Mouse (Mus musculus) forebrain, embryonic 13.5 days (tissue): ENCODE data around the gene Ppp1r12b. TPM values are rescaled to one million over a fixed set of nuclear protein-coding genes. Genes with fewer than 3 reads are reported as not detected.
"Not testable (repeated sequence)": the region's sequence is repeated elsewhere in the genome, so short reads cannot be mapped to it uniquely, and the experiment has no call there.

Experiments
- ATAC-seq: fragments of 200-750 bp; cut with Nextera tagmentation; 2 replicates; pipeline ENCODE4 v1.8.0; 2017
- H3K27ac ChIP-seq: fragments of 300-500 bp; sonication (generic); 2 replicates; pipeline ENCODE4 v1.5.1; 2015; ENCODE audit warnings: inconsistent platforms, mild to moderate bottlenecking, moderate library complexity
- H3K27me3 ChIP-seq: fragments of 300-500 bp; sonication (generic); 2 replicates; pipeline ENCODE4 v1.6.1; 2015; ENCODE audit warnings: mild to moderate bottlenecking, inconsistent platforms
- H3K36me3 ChIP-seq: fragments of 300-500 bp; sonication (generic); 2 replicates; pipeline ENCODE4 v1.6.1; 2015; ENCODE audit warnings: mild to moderate bottlenecking, inconsistent platforms; ENCODE audit not compliant: poor library complexity, severe bottlenecking
- H3K4me1 ChIP-seq: fragments of 300-500 bp; sonication (generic); 2 replicates; pipeline ENCODE4 v1.6.1; 2015; ENCODE audit warnings: inconsistent platforms
- H3K4me2 ChIP-seq: fragments of 300-500 bp; sonication (generic); 2 replicates; pipeline ENCODE4 v1.6.1; 2015; ENCODE audit warnings: inconsistent platforms, mild to moderate bottlenecking, moderate library complexity
- H3K4me3 ChIP-seq: fragments of 300-500 bp; sonication (generic); 2 replicates; pipeline ENCODE4 v1.5.1; 2015; ENCODE audit warnings: mild to moderate bottlenecking, inconsistent platforms
- H3K9ac ChIP-seq: fragments of 300-500 bp; sonication (generic); 2 replicates; pipeline ENCODE4 v1.6.1; 2015; ENCODE audit warnings: mild to moderate bottlenecking, inconsistent platforms
- H3K9me3 ChIP-seq: fragments of 300-500 bp; sonication (generic); replicated peaks from 2 replicates; pipeline ENCODE4 v1.6.1; 2016; ENCODE audit warnings: inconsistent platforms
- WGBS: fragments of 180-500 bp; shearing (Covaris S2); methylation state at CpG from one replicate; pipeline ENCODE4 v1.1.7; 2015; 5-methylcytosine and 5-hydroxymethylcytosine counted together
- polyA plus RNA-seq: library from polyadenylated mRNA; unstranded; fragments of >200 nt; fragmentation: Nextera tagmentation; extraction: Ambion mirVana; gene quantifications from 2 replicates; pipeline ENCODE4 v1.2.1, GENCODE M21; 2015

The Ppp1r12b gene
- polyA plus RNA-seq, 1 experiment from 2014 or later = 11.2 TPM

DNA sequence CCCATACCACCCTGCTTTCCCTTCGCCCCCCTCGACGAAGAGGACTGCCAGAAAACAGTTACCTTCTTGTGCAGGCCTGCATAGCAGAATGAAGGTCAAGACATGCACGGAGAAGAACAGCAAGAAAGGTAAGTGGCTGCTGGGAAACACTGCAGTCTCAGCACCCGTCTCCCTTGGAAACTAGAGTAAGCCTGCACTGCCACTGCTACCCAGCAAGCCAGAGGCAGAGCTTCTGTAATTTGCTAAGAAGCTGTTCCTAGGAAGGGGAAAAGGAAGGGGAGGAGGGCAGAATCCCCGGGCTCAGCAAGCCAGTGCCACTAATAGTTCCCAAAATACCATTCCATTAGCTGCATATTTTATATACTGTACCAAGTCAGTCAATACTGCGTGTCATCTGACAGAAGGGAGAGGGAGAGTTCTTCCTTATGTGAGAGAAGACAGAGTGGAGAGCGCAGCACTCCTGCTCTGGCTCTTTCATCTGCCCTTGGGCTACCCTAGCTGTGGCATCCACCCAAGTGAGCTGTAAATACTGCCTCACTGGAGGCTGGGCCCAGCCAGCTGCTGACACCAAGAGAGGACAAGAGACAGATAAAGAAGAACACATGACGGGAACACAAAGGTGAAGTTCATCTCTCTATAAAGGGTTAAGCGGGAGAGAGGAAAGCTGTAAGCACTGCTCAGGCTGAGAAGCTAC, 109.3 kb downstream of the Ppp1r12b start:
- H3K9me3 ChIP-seq = no peaks in the 10 kb centered on the region
- H3K27ac ChIP-seq = no peak overlapping the region
- H3K4me1 ChIP-seq = no peaks in the 10 kb centered on the region
- no peak overlapping the region for H3K4me2 ChIP-seq
- 81% methylated on average over 10 of the region's 10 CpGs for WGBS
- no peaks in the 10 kb centered on the region for H3K27me3 ChIP-seq
- 0 out of 2 replicates have a peak, but pooled peaks cover 4% of the 10 kb centered on the region for H3K36me3 ChIP-seq
- no peak overlapping the region for H3K4me3 ChIP-seq
- H3K9ac ChIP-seq = no peak overlapping the region
- no peak for ATAC-seq

DNA sequence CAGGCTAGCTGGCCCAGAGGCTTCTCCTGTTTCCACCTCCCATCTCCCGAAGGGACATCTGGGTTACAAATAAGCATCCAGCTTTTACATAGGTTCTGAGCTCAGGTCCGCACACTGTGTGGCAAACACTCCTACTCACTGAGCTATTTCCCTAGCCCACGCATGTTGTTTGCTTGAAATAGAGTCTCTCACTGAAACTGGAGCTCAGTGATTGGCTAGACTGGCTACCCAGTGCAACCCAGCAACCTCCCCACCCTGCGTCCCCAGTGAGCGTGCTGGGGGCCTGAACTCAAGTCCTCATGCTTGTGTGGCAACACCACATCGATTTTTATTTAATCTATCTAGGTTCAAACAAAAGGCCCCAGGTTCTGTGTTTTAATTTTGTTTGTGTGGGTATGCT, 112.4 kb downstream of the Ppp1r12b start:
- Histone ChIP-seq H3K36me3 (peaks cover 5% of the 10 kb centered on the region; the same call in 1 of the 2 replicates), H3K4me2 (no peak overlapping the region), H3K27me3 (no peaks in the 10 kb centered on the region), H3K9me3 (no peaks in the 10 kb centered on the region), H3K27ac (no peak overlapping the region), H3K9ac (no peak overlapping the region), H3K4me3 (no peak overlapping the region), H3K4me1 (no peaks in the 10 kb centered on the region)
- 97% methylated on average over 6 of the region's 6 CpGs for WGBS
- no peak for ATAC-seq

DNA sequence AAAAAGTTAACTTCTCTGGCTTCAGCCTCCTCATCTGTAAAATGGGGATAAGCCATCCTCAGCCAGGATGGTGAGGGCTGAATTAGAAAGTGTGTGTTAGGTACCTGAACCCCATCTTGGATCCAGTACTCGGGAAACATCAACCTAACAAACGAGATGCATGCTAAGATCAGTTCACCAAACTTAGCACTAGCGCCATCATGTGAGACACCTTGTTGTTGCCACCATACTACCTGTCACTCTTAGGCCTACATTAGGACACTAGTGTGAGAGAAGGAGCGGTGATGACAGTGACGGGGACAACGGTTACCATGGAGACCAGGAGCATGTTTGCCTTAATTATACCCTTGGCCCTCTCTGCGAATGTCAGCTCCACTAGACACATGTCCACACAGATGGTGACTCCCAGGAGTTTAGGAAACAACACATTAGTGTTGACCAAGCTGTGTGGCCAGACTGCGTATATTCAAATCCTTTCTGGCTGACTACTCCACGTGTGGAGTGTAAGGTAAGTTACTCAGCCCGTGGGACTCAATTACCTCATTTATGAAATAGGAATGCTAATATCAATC, 118.7 kb downstream of the Ppp1r12b start:
- H3K27me3 ChIP-seq = no peaks in the 10 kb centered on the region
- no peak overlapping the region for H3K9ac ChIP-seq
- H3K27ac ChIP-seq = no peak overlapping the region
- H3K4me3 ChIP-seq = no peak overlapping the region
- WGBS = 65% methylated on average over 10 of the region's 10 CpGs
- H3K4me2 ChIP-seq = no peak overlapping the region
- H3K9me3 ChIP-seq = no peaks in the 10 kb centered on the region
- ATAC-seq = no peak
- peaks cover 47% of the 10 kb centered on the region for H3K36me3 ChIP-seq
- H3K4me1 ChIP-seq = peaks cover 3% of the 10 kb centered on the region; the same call in 1 of the 2 replicates

DNA sequence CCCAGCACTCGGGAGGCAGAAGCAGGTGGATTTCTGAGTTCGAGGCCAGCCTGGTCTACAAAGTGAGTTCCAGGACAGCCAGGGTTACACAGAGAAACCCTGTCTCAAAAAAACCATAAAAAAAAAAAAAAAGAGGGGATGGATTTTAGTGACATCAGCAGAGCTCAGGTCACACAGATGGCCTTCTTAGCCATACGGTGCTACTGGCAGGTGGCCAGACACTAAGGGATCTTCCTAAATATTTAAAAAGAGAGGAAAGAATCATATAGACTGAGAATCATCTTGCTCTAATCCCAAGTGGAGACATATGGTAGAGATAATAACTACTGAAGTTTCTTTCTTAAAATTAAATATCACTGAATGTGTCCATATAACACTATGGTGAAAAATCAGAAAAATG, 124.9 kb downstream of the Ppp1r12b start:
- ATAC-seq, H3K9me3 ChIP-seq, H3K27me3 ChIP-seq, H3K27ac ChIP-seq, H3K9ac ChIP-seq, H3K4me3 ChIP-seq, H3K4me1 ChIP-seq, H3K4me2 ChIP-seq: not testable (repeated sequence)
- H3K36me3 ChIP-seq = peaks cover 30% of the 10 kb centered on the region
- 82% methylated on average over 3 of the region's 3 CpGs for WGBS

DNA sequence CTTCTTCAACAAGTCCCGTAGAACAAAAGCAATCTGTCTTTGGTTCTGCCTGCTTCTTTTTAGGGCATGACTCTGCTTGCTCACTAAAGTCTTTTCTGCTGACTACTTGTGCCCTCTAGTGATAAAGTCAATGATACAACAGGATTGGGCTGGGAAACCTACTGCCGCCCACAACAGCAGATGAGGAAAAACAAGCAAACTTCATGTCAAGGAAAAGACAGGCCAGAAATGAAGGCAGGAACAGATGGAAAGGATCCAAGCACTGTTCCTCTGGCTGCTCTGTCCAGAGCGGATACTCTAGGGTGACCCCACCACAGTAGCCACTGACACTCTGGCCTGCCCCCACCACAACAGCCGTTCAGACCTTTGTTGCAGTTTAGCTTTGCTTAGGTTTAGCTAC, 126.1 kb downstream of the Ppp1r12b start:
- no peak overlapping the region for H3K4me2 ChIP-seq
- WGBS = 71% methylated on average over 4 of the region's 4 CpGs
- no peaks in the 10 kb centered on the region for H3K9me3 ChIP-seq
- H3K27me3 ChIP-seq = no peaks in the 10 kb centered on the region
- H3K36me3 ChIP-seq = peaks cover 18% of the 10 kb centered on the region
- no peaks in the 10 kb centered on the region for H3K4me1 ChIP-seq
- no peak overlapping the region for H3K27ac ChIP-seq
- ATAC-seq = no peak
- no peak overlapping the region for H3K4me3 ChIP-seq
- no peak overlapping the region for H3K9ac ChIP-seq

DNA sequence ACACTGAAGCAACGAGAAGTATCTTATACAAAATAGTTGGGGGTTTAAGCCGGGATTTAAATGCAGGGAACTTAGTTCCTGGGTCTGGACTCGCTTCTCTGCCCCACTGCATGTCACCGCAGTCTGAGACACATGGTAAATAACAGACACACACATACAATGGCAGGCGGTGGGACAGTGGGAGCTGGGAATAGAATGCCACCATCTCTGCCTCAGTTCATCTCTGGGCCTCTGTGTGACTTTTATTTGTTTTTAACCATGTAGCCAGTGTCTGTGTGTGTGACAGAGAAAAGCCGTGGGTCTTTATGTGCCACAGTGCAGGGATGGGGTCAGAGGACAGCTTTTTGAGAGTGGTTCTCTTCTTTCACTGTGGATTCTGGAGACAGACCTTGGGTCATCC, 130.8 kb downstream of the Ppp1r12b start:
- Histone ChIP-seq H3K9me3 (no peaks in the 10 kb centered on the region), H3K4me2 (no peak overlapping the region), H3K27me3 (no peaks in the 10 kb centered on the region), H3K27ac (no peak overlapping the region), H3K4me1 (no peaks in the 10 kb centered on the region), H3K9ac (no peak overlapping the region), H3K36me3 (0 out of 2 replicates have a peak, but pooled peaks cover 4% of the 10 kb centered on the region), H3K4me3 (no peak overlapping the region)
- no peak for ATAC-seq
- 76% methylated on average over 6 of the region's 6 CpGs for WGBS

DNA sequence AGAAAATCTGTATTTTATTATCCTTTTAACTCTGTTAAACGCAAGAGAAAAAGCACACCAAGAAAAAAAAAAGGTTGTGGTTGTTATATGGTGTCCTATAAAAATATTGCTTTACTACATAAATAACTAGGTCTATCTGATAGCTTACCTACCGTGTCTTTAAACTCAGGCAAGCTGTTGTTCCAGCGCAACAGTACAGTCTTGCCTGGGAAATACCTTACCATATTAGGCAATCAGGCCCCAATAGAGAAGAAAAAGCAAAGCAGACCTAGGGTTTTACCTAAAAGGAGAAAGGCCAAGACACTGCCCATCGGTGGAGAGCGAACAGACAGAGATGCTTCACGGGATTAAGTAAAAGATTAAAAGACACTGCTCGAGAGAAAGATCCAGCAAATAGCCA, 131.9 kb downstream of the Ppp1r12b start:
- no peak overlapping the region for H3K9ac ChIP-seq
- H3K27ac ChIP-seq = no peak overlapping the region
- H3K27me3 ChIP-seq = no peaks in the 10 kb centered on the region
- H3K9me3 ChIP-seq = no peaks in the 10 kb centered on the region
- 52% methylated on average over 7 of the region's 7 CpGs for WGBS
- H3K36me3 ChIP-seq = 0 out of 2 replicates have a peak, but pooled peaks cover 4% of the 10 kb centered on the region
- no peak for ATAC-seq
- H3K4me1 ChIP-seq = no peaks in the 10 kb centered on the region
- no peak overlapping the region for H3K4me2 ChIP-seq
- no peak overlapping the region for H3K4me3 ChIP-seq

DNA sequence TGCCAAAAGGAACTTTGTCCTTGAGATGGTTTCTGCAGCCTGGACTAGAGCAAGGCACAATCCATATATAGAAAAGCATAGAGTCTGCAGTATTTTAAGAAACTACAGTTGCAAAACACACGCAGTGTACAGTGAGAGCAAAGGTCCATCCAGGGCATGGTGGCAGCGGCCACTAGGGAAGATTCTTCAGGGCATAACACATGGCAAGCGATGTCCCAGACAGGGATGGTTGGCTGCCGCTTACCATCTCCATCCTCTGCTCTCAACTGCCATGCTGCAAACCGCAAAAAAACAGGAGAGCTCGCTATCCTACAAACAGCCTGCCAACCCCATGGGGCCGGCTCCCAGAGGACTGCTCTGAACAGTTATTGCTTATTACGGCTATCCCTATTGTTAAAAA, 132.4 kb downstream of the Ppp1r12b start:
- no peak overlapping the region for H3K4me3 ChIP-seq
- H3K27me3 ChIP-seq = no peaks in the 10 kb centered on the region
- H3K4me2 ChIP-seq = no peak overlapping the region
- no peak for ATAC-seq
- no peaks in the 10 kb centered on the region for H3K9me3 ChIP-seq
- WGBS = 84% methylated on average over 8 of the region's 8 CpGs
- 0 out of 2 replicates have a peak, but pooled peaks cover 4% of the 10 kb centered on the region for H3K36me3 ChIP-seq
- no peaks in the 10 kb centered on the region for H3K4me1 ChIP-seq
- no peak overlapping the region for H3K27ac ChIP-seq
- H3K9ac ChIP-seq = no peak overlapping the region

DNA sequence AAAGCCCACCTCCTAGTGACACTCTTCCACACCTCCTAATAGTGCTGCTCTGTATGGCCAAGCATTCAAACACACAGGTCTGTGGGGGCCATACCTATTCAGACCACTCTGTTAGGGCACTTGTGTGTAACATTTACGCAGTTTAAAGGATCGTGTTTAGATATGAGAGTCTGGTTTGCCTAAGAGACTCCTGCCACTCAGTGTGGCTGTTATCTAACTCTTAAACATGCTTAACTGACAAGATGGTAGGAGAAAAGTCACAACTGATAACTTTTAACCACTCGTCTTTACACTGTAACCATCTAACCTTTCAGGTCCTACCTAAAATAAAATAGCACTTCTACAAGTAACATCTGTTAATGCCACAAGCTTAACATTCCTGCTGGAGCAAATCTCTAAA, 134.9 kb downstream of the Ppp1r12b start:
- no peak overlapping the region for H3K4me2 ChIP-seq
- H3K4me3 ChIP-seq = no peak overlapping the region
- ATAC-seq = no peak
- no peak overlapping the region for H3K9ac ChIP-seq
- H3K9me3 ChIP-seq = no peaks in the 10 kb centered on the region
- 0 out of 2 replicates have a peak, but pooled peaks cover 1% of the 10 kb centered on the region for H3K36me3 ChIP-seq
- no peak overlapping the region for H3K27ac ChIP-seq
- no peaks in the 10 kb centered on the region for H3K27me3 ChIP-seq
- H3K4me1 ChIP-seq = no peaks in the 10 kb centered on the region
- 89% methylated on average over 3 of the region's 3 CpGs for WGBS

DNA sequence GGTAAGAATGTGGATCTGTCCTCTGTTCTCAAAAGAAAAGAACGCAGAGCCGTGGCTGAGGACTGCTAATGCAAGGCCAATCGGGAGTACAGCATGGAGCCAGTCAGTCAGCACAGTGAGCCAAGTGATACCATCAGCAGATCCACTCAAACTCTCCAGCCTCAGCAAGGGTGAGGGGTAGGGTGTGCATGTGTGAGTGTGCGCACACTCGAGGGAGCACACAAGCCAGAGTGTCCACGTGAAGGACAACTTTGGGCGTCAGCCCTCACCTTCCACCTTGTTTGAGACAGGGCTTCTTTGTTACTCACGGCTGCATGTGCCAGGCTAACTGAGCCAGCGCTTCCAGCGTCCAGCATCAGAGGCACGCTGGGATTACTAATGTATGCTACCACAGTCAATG, 136.5 kb downstream of the Ppp1r12b start:
- no peaks in the 10 kb centered on the region for H3K36me3 ChIP-seq
- H3K4me2 ChIP-seq = no peak overlapping the region
- H3K27me3 ChIP-seq = no peaks in the 10 kb centered on the region
- H3K27ac ChIP-seq = no peak overlapping the region
- no peak overlapping the region for H3K4me3 ChIP-seq
- ATAC-seq = no peak
- 90% methylated on average over 11 of the region's 11 CpGs for WGBS
- H3K4me1 ChIP-seq = no peaks in the 10 kb centered on the region
- no peak overlapping the region for H3K9ac ChIP-seq
- H3K9me3 ChIP-seq = no peaks in the 10 kb centered on the region

DNA sequence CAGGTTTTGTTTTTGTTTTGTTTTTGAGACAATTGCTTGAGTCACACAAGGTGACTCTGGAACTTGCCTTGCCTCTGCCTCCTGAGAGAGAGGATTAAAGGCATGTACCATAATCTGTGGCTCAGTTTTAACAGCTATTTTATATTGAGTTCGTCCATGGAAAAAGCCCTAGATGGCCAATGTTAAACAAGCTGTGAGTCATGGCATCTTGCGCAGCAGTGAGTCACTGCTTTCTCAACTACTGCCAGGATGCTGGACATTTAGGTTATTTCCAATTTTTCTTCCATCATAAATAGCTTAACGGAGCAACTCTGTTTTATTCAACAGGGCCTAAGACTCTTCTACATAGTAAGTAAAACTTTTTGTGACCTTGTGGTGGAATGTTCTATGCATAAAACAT, 137.0 kb downstream of the Ppp1r12b start:
- H3K4me1 ChIP-seq = no peaks in the 10 kb centered on the region
- ATAC-seq = no peak
- H3K27me3 ChIP-seq = no peaks in the 10 kb centered on the region
- H3K36me3 ChIP-seq = no peaks in the 10 kb centered on the region
- H3K27ac ChIP-seq = no peak overlapping the region
- H3K4me2 ChIP-seq = no peak overlapping the region
- no peak overlapping the region for H3K4me3 ChIP-seq
- no peak overlapping the region for H3K9ac ChIP-seq
- 95% methylated on average over 3 of the region's 3 CpGs for WGBS
- no peaks in the 10 kb centered on the region for H3K9me3 ChIP-seq

DNA sequence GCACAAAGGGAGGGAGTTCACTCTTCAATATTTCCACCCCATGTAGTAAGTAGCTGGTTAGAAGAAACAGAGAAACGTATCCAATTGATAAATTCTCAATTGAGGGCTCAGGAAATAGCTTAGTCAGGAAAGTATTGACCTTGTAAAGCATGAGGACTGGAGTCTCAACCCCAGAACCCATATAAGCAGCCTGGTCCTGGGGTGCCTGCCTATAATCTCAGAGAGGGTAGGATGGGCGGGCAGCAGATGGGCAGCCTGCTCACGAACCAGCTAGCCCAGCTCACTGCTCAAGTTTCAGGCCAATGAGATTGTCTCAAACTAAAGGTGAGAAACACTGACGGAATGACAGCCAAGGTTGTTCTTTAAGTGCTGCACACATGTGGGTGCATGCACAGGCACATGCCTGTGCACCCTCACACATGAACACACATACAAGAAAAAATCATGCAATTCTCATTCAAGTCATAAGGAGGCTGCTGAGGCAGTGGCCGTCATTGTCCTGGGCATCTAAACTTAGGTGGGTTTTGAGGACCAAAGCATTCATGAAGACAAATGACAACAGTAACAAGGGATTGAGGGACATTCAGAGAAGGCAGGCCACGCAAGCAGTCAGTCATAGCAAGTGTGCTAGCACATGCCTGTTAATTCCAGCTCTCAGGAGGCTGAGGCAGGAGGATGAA, 137.7 kb downstream of the Ppp1r12b start:
- H3K36me3 ChIP-seq = no peaks in the 10 kb centered on the region
- H3K4me3 ChIP-seq = no peak overlapping the region
- no peak overlapping the region for H3K9ac ChIP-seq
- WGBS = 91% methylated on average over 6 of the region's 6 CpGs
- H3K4me1 ChIP-seq = no peaks in the 10 kb centered on the region
- no peak overlapping the region for H3K27ac ChIP-seq
- H3K9me3 ChIP-seq = no peaks in the 10 kb centered on the region
- H3K27me3 ChIP-seq = no peaks in the 10 kb centered on the region
- ATAC-seq = no peak
- no peak overlapping the region for H3K4me2 ChIP-seq
